Mouse (Mus musculus): ENCODE measurements around the gene Rab3il1.

Gene Rab3il1

GRCm38 (mm10) chr19:10040866-10041387 is 39.5 kb downstream of the Rab3il1 start:
- DNase-seq (ENCODE audit: low read depth, low spot score) = no peak

- peak; percentile 30 for DNase-seq (ENCODE audit: low read depth, low spot score)
Measured at GRCm38 (mm10) chr19:10041388-10042148, 40.1 kb downstream of the Rab3il1 start, which contains the start of gene Fads3. Fads3 (plus strand) TSS chr19:10041569.

DNA sequence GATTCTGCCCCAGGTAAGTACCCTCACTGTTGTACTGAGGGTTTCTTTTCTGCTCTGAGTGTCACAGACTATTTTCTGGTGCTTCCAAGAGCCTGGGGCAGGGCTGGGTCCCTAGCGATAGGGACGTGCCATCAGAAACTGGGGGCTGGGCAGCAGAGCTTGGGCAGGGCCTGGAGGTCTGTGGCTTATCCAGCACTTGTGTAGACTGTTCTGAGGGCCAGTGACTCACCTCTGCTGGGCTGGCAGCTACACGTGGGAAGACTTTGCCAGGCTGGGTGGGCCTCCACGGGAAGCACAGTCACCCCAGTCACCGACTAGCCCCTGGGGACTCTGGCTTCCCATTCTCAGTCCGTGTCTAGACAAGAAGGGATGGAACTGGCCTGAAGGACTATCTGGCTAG is 40.8 kb downstream of the Rab3il1 start:
- no peak for DNase-seq (ENCODE audit: low read depth, low spot score)

DNA sequence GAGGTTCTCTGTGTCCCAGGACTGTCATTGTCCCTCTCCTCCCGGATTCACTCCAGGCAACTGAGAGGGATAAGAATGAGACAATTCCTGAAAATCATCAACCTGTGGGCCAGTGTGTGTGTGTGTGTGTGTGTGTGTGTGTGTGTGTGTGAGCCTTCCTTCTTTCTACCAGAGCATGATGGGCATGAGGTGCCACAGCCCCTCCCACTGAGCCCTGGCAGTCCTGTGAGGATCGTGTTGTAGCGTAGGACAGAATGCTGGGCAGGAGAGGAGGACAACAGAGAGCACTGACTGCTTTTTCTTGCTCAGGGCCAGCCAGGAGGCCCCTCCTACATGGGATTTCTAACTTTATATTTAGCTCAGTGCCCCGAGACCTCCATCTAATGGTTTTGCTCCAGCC is 41.3 kb downstream of the Rab3il1 start:
- no peak for DNase-seq (ENCODE audit: low read depth, low spot score)

- DNase-seq (ENCODE audit: low read depth, low spot score) = no peak
Measured at GRCm38 (mm10) chr19:10043643-10044042, 42.2 kb downstream of the Rab3il1 start.

DNA sequence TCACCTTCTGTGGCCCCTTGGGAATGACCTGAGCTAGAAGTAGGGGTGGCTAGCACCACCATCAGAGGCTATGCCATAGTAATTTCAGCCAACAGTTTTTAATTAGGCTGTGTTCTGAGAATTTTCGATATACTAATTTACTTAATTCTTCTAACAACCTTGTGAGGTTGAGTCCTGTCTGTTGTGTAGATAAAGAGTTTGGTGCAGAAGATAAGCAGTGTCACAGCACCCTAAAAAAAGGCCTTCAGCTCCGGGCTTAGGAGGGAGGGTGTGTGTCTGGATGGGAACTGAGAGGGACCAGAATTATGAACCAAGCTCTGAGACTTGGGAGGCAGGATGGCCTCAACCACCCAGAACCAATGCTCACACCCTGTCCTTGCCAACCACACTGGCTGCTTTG is 44.2 kb downstream of the Rab3il1 start:
- DNase-seq (ENCODE audit: low read depth, low spot score) = no peak

GRCm38 (mm10) chr19:10046346-10046745 is 44.9 kb downstream of the Rab3il1 start:
- no peak for DNase-seq (ENCODE audit: low read depth, low spot score)

DNA sequence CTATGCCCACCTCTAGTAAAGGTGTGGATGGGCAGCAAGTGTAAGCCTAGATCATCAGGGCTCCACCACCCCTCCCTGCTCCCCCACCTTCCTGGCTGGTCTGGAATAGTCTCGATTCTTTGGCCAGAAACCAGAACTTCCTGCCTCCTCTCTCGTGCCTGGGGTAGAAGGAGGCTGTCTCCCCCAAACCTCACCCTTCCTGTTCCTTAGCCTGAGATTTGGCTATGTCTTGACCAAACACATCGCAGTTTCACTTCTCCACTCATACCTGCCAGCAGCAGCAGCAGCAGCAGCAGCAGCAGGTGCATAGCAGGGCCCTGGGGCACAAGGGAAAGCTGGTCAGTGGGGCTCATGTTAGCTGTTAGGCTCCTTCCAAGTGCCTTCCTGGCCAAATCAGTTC is 45.5 kb downstream of the Rab3il1 start:
- DNase-seq (ENCODE audit: low read depth, low spot score) = no peak

- DNase-seq (ENCODE audit: low read depth, low spot score) = no peak
Measured at GRCm38 (mm10) chr19:10049533-10049932, 48.1 kb downstream of the Rab3il1 start.

GRCm38 (mm10) chr19:10050438-10050837 is 49.0 kb downstream of the Rab3il1 start:
- no peak for DNase-seq (ENCODE audit: low read depth, low spot score)

DNA sequence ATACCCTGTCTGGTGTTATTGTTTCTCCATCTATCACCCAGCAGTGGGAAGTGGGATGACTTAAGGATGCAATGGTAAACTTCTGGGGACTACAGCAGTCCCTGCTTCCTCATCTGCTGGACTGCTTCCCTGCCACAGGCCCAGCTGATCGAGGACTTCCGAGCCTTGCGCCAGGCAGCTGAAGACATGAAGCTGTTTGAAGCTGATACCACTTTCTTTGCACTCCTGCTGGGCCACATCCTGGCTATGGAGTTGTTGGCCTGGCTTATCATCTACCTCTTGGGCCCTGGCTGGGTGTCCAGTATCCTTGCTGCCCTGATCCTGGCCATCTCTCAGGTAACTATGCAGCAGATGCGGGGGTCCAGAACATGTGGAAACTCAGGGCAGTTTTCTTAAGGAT is 51.2 kb downstream of the Rab3il1 start:
- DNase-seq (ENCODE audit: low read depth, low spot score) = no peak

GRCm38 (mm10) chr19:10053692-10054260 is 52.3 kb downstream of the Rab3il1 start:
- DNase-seq (ENCODE audit: low read depth, low spot score) = no peak

DNA sequence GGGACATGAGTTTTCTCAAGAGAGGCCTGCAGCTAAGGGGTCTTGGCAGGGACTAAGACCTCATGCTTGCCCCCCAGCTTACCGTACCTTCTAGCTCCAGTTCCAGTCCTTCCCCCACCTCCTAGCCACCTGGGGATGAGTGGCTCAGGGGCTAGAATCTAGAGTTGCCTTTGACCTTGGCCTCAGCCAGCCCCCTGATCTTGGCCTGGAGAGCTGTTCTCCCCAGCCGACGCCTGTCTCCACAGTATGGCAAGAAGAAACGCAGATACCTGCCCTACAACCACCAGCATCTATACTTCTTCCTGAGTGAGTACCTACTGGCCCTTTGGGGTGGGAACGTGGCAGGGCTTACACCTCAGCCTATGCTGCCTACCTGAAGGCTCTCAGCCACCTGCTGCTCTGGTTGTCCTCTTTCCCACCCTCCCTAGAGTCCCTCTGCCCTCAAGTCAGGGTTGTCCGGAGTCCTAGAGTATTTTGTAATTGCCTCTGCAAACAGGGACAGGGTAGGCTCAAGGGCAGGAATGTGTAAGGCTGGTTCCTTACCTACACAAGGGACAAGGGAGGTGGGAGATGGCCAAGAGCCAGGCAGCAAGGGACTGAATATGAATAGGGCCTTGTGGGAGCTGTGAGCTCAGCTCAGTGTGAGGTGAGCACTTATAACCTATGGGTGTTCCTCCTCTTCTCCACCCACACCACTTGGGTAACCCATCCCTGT is 53.0 kb downstream of the Rab3il1 start:
- DNase-seq (ENCODE audit: low read depth, low spot score) = no peak

- DNase-seq (ENCODE audit: low read depth, low spot score) = no peak
Measured at GRCm38 (mm10) chr19:10055261-10055660, 53.8 kb downstream of the Rab3il1 start.

- DNase-seq (ENCODE audit: low read depth, low spot score) = peak; percentile 26
Measured at GRCm38 (mm10) chr19:10055783-10056660, 54.6 kb downstream of the Rab3il1 start.

GRCm38 (mm10) chr19:10056686-10057085 is 55.2 kb downstream of the Rab3il1 start:
- DNase-seq (ENCODE audit: low read depth, low spot score) = no peak

DNA sequence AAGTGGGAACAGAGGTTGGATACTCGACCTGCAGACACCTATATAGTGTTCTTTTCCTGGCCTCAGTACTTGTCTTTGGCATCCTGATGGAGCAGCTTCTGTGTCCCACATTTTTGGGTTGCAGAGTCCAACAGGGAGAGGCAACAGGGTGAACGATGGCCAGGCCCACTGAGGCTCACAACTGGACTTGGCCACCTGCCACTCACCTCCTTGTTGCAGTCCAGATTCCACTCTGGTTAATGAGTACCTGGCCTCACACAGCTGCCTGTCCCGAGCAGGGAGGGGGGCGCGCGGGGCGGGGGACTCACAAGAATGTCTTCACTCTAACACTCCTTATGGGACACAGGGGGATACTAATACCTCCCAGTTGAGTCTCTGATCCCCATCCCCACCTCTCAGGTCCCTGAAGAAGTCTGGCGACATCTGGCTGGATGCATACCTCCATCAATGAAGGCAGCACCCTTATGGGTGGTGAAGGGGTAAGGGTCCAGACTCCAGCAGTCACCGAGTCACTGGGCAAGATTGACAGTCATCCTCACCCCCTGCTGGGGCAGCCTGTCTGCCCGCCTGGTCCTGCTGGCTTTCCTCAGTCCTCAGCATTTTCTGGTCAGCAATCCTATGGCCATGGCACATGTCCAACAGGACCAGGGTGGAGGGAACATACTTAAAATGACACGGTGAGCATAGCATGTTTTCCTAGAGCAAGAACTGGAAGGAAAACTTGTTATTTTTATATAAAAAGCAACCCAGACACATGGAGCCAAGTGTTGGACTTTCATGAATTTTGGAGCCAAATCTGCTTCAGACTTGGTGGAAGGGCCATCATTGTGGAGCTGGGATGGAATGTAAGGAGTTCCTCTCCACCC is 56.2 kb downstream of the Rab3il1 start:
- DNase-seq (ENCODE audit: low read depth, low spot score) = no peak

- no peak for DNase-seq (ENCODE audit: low read depth, low spot score)
Measured at GRCm38 (mm10) chr19:10058352-10058825, 56.9 kb downstream of the Rab3il1 start.

DNA sequence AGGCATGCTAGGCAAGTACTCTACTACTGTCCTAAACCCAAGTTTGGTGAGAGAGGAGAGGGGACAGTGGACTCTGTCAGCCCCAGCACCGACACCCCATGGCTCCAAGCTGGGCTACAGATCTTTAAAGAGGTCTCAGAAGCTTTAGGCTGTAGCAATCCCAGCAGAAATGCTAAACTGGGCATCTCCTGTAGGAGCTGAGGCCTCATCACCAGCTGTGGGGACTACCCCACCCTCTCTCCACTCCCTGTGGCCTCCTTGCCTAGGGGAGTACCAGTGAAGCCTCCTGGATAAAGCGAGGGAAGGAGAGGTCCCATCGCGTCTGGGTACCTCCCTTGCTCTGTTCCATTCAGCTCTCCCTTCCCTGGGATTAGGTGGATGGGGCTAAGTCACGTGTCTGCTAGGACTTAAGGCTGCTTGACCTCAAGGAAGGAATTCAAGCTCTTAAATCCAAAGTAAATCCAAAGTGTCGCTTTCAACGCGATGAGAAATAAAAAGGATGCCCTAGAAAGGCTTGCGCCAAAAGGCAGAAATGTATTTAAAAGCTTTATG is 57.5 kb downstream of the Rab3il1 start:
- DNase-seq (ENCODE audit: low read depth, low spot score) = no peak

Measured in R1 (cell line).